Mouse (Mus musculus): ENCODE results near the gene Eif3k.

DNA sequence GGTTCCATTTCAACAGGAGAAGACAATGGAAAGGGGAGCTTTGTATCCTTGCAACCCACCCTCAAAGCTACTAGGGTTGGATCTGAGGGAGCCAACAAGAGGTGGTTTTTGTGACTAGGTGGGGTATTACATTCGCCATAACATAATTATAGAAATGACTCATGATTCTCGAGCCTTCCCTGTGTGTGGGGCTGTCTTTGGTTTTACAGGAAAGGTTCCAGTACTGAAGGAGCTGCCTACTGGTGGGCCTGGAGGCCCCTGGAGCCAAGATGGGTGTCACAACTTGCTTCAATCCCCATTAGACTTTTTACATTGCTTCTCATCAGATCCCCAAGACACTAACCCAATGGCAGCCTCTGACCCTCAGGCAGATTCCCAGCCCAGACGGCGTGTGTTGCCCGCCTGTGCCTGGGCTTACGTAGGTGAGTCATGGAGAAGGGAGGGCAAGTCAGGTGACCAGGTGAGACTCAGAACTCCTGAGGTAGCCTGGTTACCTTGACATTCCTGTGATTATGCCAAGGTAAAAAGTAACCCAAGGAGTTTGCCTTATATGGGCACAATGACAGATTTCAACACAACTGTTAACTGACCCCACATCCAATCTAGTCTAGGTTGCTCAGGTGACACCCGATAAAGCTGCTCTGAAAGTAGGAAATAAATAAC, 50.5 kb downstream of the Eif3k start:
- TF ChIP-seq MAFK (IDR thresholded peaks at IDR 0.05; ENCODE audit: insufficient read depth, low read depth, low read length): no peak
- TF ChIP-seq ZNF384 (IDR thresholded peaks at IDR 0.05; ENCODE audit: low read depth, low read length): no peak
- TF ChIP-seq ZC3H11A (IDR thresholded peaks at IDR 0.05; ENCODE audit: borderline replicate concordance, low read depth, low read length): no peak
- TF ChIP-seq CHD2 (IDR thresholded peaks at IDR 0.05; ENCODE audit: low read depth, low read length): no peak

Measured in ES-E14 (cell line).